Mouse (Mus musculus): ENCODE results near the gene Ift140. TPM values are rescaled to one million over a fixed set of nuclear protein-coding genes. Genes with fewer than 3 reads are reported as not detected.

Gene Ift140
- polyA plus RNA-seq, 1 experiment from 2014 or later = 10.6 TPM

GRCm38 (mm10) chr17:25110590-25110989 lies 94.7 kb downstream of the Ift140 start:
- Histone ChIP-seq H3K4me3 (ENCODE audit: control insufficient read depth in 1 of 2, insufficient read depth in 1 of 2, low read depth in 1 of 2, low read length in 2 of 2) (no peak overlapping the region), H3K27ac (replicated peaks in 1 of 2; ENCODE audit: control insufficient read depth in 1 of 2, insufficient read depth in 1 of 2, low read depth in 2 of 2, low read length in 2 of 2) (no peak overlapping the region), H3K4me1 (ENCODE audit: control insufficient read depth in 2 of 2, insufficient read depth in 2 of 2, low read length in 2 of 2) (peaks cover 8 to 18% of the 10 kb centered on the region in 2 experiments), H3K9ac (ENCODE audit: low read length) (no peak overlapping the region), H3K27me3 (ENCODE audit: control insufficient read depth, insufficient read depth, low read length) (no peaks in the 10 kb centered on the region), H3K9me3 (ENCODE audit: control insufficient read depth, low read length) (no peaks in the 10 kb centered on the region), H3K36me3 (ENCODE audit: control insufficient read depth, insufficient read depth, low read length) (peaks cover 60% of the 10 kb centered on the region), H3K4me2 (ENCODE audit: low read length) (no peak overlapping the region)
- no peak for ATAC-seq (ENCODE audit: insufficient number of reproducible peaks, insufficient read depth, low FRiP score, low read depth)
- 95% methylated on average over 6 of the region's 6 CpGs for WGBS

GRCm38 (mm10) chr17:25111220-25111619 lies 95.3 kb downstream of the Ift140 start:
- no peak overlapping the region for H3K27ac ChIP-seq (replicated peaks in 1 of 2; ENCODE audit: control insufficient read depth in 1 of 2, insufficient read depth in 1 of 2, low read depth in 2 of 2, low read length in 2 of 2)
- no peak overlapping the region for H3K4me2 ChIP-seq (ENCODE audit: low read length)
- H3K9me3 ChIP-seq (ENCODE audit: control insufficient read depth, low read length) = no peaks in the 10 kb centered on the region
- H3K27me3 ChIP-seq (ENCODE audit: control insufficient read depth, insufficient read depth, low read length) = no peaks in the 10 kb centered on the region
- WGBS = 87% methylated on average over 5 of the region's 5 CpGs
- no peak overlapping the region for H3K4me3 ChIP-seq (ENCODE audit: control insufficient read depth in 1 of 2, insufficient read depth in 1 of 2, low read depth in 1 of 2, low read length in 2 of 2)
- H3K9ac ChIP-seq (ENCODE audit: low read length) = no peak overlapping the region
- H3K4me1 ChIP-seq (ENCODE audit: control insufficient read depth in 2 of 2, insufficient read depth in 2 of 2, low read length in 2 of 2) = peaks cover 11 to 18% of the 10 kb centered on the region in 2 experiments
- no peak for ATAC-seq (ENCODE audit: insufficient number of reproducible peaks, insufficient read depth, low FRiP score, low read depth)
- peaks cover 53% of the 10 kb centered on the region for H3K36me3 ChIP-seq (ENCODE audit: control insufficient read depth, insufficient read depth, low read length)

GRCm38 (mm10) chr17:25111739-25112422 lies 96.0 kb downstream of the Ift140 start:
- Histone ChIP-seq H3K36me3 (ENCODE audit: control insufficient read depth, insufficient read depth, low read length) (peaks cover 47% of the 10 kb centered on the region), H3K9ac (ENCODE audit: low read length) (no peak overlapping the region), H3K27ac (replicated peaks in 1 of 2; ENCODE audit: control insufficient read depth in 1 of 2, insufficient read depth in 1 of 2, low read depth in 2 of 2, low read length in 2 of 2) (peak overlapping the region in 1 of 2 experiments; percentile 28; a peak in 1 of 4 replicates), H3K27me3 (ENCODE audit: control insufficient read depth, insufficient read depth, low read length) (no peaks in the 10 kb centered on the region), H3K9me3 (ENCODE audit: control insufficient read depth, low read length) (no peaks in the 10 kb centered on the region), H3K4me1 (ENCODE audit: control insufficient read depth in 2 of 2, insufficient read depth in 2 of 2, low read length in 2 of 2) (peaks cover 11 to 18% of the 10 kb centered on the region in 2 experiments), H3K4me2 (ENCODE audit: low read length) (no peak overlapping the region), H3K4me3 (ENCODE audit: control insufficient read depth in 1 of 2, insufficient read depth in 1 of 2, low read depth in 1 of 2, low read length in 2 of 2) (no peak overlapping the region)
- WGBS = 63% methylated on average over 8 of the region's 8 CpGs
- no peak for ATAC-seq (ENCODE audit: insufficient number of reproducible peaks, insufficient read depth, low FRiP score, low read depth)

- peaks cover 41% of the 10 kb centered on the region for H3K36me3 ChIP-seq (ENCODE audit: control insufficient read depth, insufficient read depth, low read length)
- no peaks in the 10 kb centered on the region for H3K27me3 ChIP-seq (ENCODE audit: control insufficient read depth, insufficient read depth, low read length)
- no peak for ATAC-seq (ENCODE audit: insufficient number of reproducible peaks, insufficient read depth, low FRiP score, low read depth)
- H3K27ac ChIP-seq (replicated peaks in 1 of 2; ENCODE audit: control insufficient read depth in 1 of 2, insufficient read depth in 1 of 2, low read depth in 2 of 2, low read length in 2 of 2) = peak overlapping the region in 1 of 2 experiments; percentile 28; a peak in 1 of 4 replicates
- H3K9ac ChIP-seq (ENCODE audit: low read length) = no peak overlapping the region
- no peaks in the 10 kb centered on the region for H3K9me3 ChIP-seq (ENCODE audit: control insufficient read depth, low read length)
- H3K4me1 ChIP-seq (ENCODE audit: control insufficient read depth in 2 of 2, insufficient read depth in 2 of 2, low read length in 2 of 2) = peaks cover 11 to 18% of the 10 kb centered on the region in 2 experiments
- no peak overlapping the region for H3K4me3 ChIP-seq (ENCODE audit: control insufficient read depth in 1 of 2, insufficient read depth in 1 of 2, low read depth in 1 of 2, low read length in 2 of 2)
- H3K4me2 ChIP-seq (ENCODE audit: low read length) = no peak overlapping the region
- 67% methylated on average over 3 of the region's 3 CpGs for WGBS
Observed at GRCm38 (mm10) chr17:25112423-25112810, 96.5 kb downstream of the Ift140 start.

- Histone ChIP-seq H3K36me3 (ENCODE audit: control insufficient read depth, insufficient read depth, low read length) (peaks cover 23% of the 10 kb centered on the region), H3K4me3 (ENCODE audit: control insufficient read depth in 1 of 2, insufficient read depth in 1 of 2, low read depth in 1 of 2, low read length in 2 of 2) (peak overlapping the region; percentile 53 to 69), H3K4me2 (ENCODE audit: low read length) (peak overlapping the region; percentile 99), H3K27me3 (ENCODE audit: control insufficient read depth, insufficient read depth, low read length) (no peaks in the 10 kb centered on the region), H3K4me1 (ENCODE audit: control insufficient read depth in 2 of 2, insufficient read depth in 2 of 2, low read length in 2 of 2) (peaks cover 11 to 18% of the 10 kb centered on the region in 2 experiments), H3K27ac (replicated peaks in 1 of 2; ENCODE audit: control insufficient read depth in 1 of 2, insufficient read depth in 1 of 2, low read depth in 2 of 2, low read length in 2 of 2) (peak overlapping the region; percentile 92 to 93), H3K9ac (ENCODE audit: low read length) (peak overlapping the region; percentile 84), H3K9me3 (ENCODE audit: control insufficient read depth, low read length) (no peaks in the 10 kb centered on the region)
- 10% methylated on average over 23 of the region's 23 CpGs for WGBS
- peak; percentile 33; the same call in 1 of the 2 replicates for ATAC-seq (ENCODE audit: insufficient number of reproducible peaks, insufficient read depth, low FRiP score, low read depth)
Observed at GRCm38 (mm10) chr17:25114908-25115645, 99.2 kb downstream of the Ift140 start.

GRCm38 (mm10) chr17:25115664-25116432 lies 100.0 kb downstream of the Ift140 start, which contains the start of gene Telo2:
Gene Telo2, minus strand, starts transcription at chr17:25115967.
- Histone ChIP-seq H3K27ac (replicated peaks in 1 of 2; ENCODE audit: control insufficient read depth in 1 of 2, insufficient read depth in 1 of 2, low read depth in 2 of 2, low read length in 2 of 2) (peak within 1 kb of the TSS; percentile 92 to 93), H3K9ac (ENCODE audit: low read length) (peak within 1 kb of the TSS; percentile 84), H3K27me3 (ENCODE audit: control insufficient read depth, insufficient read depth, low read length) (no peaks in the 10 kb centered on the region), H3K4me1 (ENCODE audit: control insufficient read depth in 2 of 2, insufficient read depth in 2 of 2, low read length in 2 of 2) (peaks cover 11 to 18% of the 10 kb centered on the region in 2 experiments), H3K4me2 (ENCODE audit: low read length) (peak within 1 kb of the TSS; percentile 99), H3K9me3 (ENCODE audit: control insufficient read depth, low read length) (no peaks in the 10 kb centered on the region), H3K36me3 (ENCODE audit: control insufficient read depth, insufficient read depth, low read length) (peaks cover 15% of the 10 kb centered on the region), H3K4me3 (ENCODE audit: control insufficient read depth in 1 of 2, insufficient read depth in 1 of 2, low read depth in 1 of 2, low read length in 2 of 2) (peak within 1 kb of the TSS; percentile 53 to 69)
- WGBS = 4% methylated on average over 40 of the region's 40 CpGs
- peak; percentile 90 for ATAC-seq (ENCODE audit: insufficient number of reproducible peaks, insufficient read depth, low FRiP score, low read depth)

- 38% methylated on average over 4 of the region's 4 CpGs for WGBS
Observed at GRCm38 (mm10) chr17:25117263-25117662, 101.4 kb downstream of the Ift140 start.

More at GRCm38 (mm10) chr17:25117263-25117662, 101.4 kb downstream of the Ift140 start:
- Histone ChIP-seq H3K4me1 (ENCODE audit: control insufficient read depth in 2 of 2, insufficient read depth in 2 of 2, low read length in 2 of 2) (peaks cover 11 to 12% of the 10 kb centered on the region in 2 experiments), H3K27ac (replicated peaks in 1 of 2; ENCODE audit: control insufficient read depth in 1 of 2, insufficient read depth in 1 of 2, low read depth in 2 of 2, low read length in 2 of 2) (no peak overlapping the region), H3K36me3 (ENCODE audit: control insufficient read depth, insufficient read depth, low read length) (peaks cover 8% of the 10 kb centered on the region; the same call in 1 of the 2 replicates), H3K9ac (ENCODE audit: low read length) (no peak overlapping the region), H3K27me3 (ENCODE audit: control insufficient read depth, insufficient read depth, low read length) (no peaks in the 10 kb centered on the region), H3K4me3 (ENCODE audit: control insufficient read depth in 1 of 2, insufficient read depth in 1 of 2, low read depth in 1 of 2, low read length in 2 of 2) (no peak overlapping the region), H3K9me3 (ENCODE audit: control insufficient read depth, low read length) (no peaks in the 10 kb centered on the region), H3K4me2 (ENCODE audit: low read length) (no peak overlapping the region)
- ATAC-seq (ENCODE audit: insufficient number of reproducible peaks, insufficient read depth, low FRiP score, low read depth) = no peak

All from heart, embryonic 14.5 days (tissue).